Mouse (Mus musculus) lung, postnatal 14 days (tissue): ENCODE data around the gene Bcl9.

Source experiments
- DNase-seq: peaks from one replicate; pipeline ENCODE4 v3.0.0; 2021

The Bcl9 gene

DNA sequence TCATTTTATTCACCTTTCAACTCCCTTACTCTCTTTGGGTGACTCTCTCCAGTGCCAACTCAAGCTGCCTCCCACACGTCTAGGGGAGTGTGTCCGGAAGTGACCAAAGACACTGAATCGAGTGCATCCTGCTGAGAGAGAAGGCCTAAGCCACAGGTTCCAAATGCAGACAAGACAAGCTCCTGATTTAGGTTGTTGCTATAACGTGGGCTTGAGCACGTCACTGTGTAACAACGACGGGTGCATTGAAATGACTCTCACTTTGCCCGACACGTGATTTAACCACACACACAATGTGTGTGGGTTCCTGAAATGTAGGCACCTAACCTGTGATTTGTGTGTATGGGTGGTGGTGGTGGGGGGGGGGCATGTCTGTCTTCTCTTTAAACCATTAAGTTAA is 3.4 kb downstream of the Bcl9 start:
- no peak for DNase-seq

GRCm38 (mm10) chr3:97284878-97285277 is 12.8 kb downstream of the Bcl9 start:
- no peak for DNase-seq

- DNase-seq, result no peak
These were observed 13.7 kb downstream of the Bcl9 start for GRCm38 (mm10) chr3:97284056-97284455.

GRCm38 (mm10) chr3:97281426-97281825 is 16.3 kb downstream of the Bcl9 start:
- DNase-seq, result no peak

DNA sequence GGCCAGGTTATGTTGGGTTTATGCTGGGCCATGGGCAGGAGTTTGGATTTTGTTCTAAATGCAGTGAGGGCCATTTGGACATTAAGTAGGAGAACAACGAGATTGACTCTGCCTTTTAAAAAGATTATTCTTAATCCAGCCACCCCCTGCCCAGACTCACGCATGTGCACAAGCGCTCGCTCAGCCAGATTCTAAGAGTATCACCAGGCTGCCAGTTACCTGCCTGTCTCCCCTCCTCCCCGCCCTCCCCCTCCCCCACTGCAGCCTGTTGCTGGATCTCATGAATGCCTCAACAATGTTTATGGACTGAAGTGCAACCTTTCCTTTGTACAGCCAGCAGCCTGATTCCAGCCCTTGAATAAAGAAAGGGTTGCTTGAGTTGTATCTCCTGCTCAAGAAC is 22.0 kb downstream of the Bcl9 start:
- no peak for DNase-seq

DNA sequence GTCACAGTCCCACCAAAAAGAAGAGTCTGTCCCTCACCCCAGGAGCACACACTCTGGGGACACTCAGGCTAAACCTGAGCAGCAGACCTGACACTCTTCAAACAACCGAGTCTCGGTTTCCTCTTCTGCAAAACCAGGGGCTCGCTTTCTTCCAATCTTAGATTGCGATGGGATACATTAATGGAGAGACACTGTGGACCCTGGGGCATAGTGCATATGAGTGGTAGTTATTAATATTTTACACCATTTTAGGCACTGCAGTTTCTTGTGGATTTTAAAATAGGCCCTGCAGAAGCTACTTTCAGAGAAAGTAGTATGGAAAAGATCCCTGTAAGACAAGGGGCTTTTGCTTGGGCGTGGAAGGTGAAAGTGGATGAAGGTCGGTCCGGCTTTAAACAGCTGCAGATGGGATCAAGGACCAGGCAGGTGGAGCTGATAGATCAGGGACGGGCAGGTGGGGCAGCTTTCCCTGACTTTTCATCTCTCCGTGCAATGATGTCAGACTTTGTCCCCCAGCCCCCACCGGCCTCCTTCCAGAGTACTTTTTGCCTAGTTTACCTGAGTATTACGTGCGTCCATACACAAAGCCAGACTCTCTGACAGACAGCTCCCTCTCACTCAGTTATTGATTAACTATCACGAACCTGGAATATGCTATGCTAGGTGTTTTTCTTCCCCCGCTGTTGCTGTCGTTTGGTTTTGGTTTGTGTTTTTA is 23.0 kb downstream of the Bcl9 start:
- DNase-seq, result no peak

DNA sequence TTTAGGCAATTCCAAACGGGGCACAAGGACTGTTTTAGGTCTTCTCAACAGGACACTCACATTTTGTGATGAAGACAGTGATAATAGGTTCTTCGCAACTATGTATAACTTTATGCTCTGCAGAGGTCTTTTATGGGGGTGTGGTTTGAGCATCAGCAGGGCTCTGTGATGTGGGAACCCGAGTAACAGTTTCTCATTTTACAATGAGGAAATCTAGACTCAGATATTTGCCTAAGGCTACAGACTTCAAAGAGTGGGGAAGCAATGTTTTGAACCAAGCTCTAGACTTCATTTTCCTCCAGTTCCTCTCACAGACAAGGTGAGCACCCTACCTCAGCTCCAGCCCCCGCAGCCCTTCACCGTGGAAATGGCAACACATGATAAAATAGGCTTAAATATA is 23.8 kb downstream of the Bcl9 start:
- no peak for DNase-seq

DNA sequence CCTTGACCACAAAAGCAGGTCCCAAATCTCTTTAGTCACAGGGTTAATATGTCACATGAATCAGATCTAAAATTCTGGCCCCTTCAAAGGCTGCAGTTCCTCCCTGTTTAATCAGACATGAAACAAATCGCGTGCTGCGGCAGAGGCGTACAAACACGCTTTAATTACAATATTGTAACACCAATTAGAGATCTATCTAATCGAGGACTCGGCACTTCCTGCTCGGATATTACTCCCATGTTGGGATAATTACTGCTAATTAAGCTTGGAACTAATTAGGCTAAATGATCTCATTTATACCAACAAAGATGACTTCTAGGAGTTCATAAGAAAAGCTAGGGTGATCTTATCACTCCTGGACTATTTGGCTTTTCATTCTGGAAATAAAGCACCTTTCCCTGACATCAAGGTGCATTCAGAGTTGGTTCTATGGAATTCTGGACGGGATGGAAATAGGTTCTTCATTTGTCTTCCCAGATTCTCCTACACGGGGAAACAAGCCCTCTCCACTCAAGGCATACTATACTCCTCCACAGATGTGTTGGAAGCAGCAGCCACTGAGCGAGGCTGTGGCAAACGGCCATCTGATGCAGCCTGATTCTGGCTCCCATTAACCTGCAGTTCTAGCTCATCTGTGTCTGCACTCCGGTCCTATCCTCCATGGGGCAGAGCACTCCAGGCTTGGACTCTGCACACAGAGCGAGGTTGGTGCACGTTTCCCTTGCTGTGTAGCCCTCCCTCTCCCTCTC is 31.9 kb downstream of the Bcl9 start:
- DNase-seq, result no peak

DNA sequence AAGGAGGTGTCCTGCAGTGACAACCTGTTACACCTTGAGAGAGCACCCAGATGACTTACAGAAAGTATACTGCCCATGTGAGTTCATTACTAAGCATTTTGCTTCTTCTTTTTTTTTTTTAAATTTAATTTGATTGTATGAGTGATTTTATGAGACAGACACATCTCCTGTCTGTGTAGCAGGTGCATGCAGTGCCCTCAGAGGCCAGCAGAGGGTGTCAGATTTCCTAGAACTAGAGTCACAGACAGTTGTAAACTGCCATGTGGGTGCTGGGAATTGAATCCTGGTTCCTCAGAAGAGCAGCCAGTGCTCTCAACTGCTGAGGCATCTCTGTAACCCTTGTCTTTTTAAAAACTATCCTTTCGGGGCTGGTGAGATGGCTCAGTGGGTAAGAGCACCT is 35.5 kb downstream of the Bcl9 start:
- DNase-seq, result no peak

GRCm38 (mm10) chr3:97255706-97256339 is 41.9 kb downstream of the Bcl9 start:
- DNase-seq, result no peak

DNA sequence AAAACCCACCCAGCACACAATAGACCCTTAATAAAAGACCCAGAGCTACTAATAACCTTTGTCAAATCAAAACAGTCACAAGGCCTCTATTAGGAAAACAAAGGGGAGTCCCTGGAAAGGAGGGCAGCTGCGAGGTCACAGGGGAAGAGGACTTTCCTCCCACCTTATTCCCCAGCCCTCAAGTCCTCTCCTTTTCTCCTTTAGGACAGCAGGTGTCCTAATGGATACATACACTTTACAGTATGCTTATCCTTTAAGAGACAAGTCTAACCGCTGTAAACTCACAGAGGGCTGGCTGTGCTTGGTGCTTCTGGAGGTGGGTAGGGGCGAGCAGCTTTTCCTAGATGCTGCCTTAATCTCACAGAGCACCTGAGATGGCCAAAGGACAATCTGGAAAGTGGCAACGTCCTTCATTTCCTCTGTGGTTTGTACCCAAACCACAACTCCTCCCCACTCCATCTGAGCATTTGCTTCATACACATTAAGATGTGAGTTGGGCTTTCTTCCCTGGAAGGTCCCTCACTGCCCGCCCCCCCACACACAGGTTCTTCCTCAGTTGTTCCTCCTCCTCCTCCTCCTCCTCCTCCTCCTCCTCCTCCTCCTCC is 42.8 kb downstream of the Bcl9 start:
- no peak for DNase-seq

DNA sequence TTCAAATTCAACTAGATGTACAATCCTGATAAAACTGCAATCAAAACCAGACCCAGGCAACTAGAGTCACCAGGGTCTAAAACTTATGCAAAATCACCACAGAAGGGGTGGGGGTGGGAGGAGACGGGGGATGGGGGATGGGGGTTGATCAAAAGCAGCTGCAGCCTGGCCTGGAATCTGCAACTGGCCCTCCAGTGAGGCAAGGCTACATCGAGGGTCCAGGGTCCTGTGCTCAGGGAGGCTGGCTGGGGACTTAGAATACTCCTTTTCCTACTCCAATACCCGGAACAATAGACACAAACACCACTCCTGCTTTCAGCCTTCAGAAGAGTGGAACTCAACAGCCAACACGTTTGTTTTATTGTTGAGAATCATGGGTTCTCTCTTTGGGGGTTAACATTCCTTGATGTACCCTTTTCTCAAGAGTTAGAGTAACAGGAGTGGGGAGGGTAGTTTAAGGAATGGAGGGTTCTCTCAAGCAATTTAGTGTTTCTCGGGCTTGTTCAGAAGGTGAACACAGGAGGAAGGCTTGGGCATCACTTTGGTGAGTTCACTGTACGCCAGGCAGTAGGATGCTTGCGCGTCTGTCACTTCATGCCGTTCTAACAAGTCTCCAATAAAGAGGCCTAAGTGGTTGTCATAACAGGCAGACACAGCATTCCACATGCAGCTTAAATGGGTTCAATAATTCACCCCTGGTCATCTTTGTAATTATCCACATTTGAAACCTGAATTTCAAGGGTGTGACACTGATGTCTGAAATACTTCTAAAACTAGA is 43.7 kb downstream of the Bcl9 start:
- no peak for DNase-seq

- DNase-seq, result no peak
These were observed 44.8 kb downstream of the Bcl9 start for GRCm38 (mm10) chr3:97252896-97253295.

DNA sequence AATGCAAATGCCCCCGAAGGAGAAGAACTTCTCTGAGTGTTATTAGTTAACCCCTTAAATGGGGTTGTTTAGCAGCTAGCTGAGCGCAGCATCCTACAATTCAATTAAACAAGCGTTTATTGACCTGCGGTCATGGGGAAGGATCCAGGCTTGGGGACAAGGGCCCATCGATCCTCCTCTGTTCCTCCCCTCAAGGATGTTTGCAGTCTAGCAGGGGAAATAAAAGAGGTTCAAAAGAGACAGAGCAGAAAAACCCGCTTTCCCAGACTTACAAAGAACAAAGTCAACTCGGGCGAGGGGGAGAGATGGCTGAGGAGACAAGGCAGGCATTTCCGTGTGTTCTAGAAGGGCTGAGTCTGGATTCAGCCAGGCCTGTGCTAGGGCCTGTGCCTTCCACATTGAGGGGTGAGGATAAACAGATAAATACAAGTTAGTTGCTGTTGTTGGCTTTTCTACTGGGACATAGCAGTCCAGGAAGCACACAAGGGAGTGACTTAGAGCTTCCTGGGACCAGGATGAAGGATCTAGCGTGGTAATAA is 55.0 kb downstream of the Bcl9 start:
- no peak for DNase-seq

GRCm38 (mm10) chr3:97241826-97242225 is 55.9 kb downstream of the Bcl9 start:
- DNase-seq, result no peak

GRCm38 (mm10) chr3:97239793-97240192 is 57.9 kb downstream of the Bcl9 start:
- DNase-seq, result no peak

GRCm38 (mm10) chr3:97239316-97239715 is 58.4 kb downstream of the Bcl9 start:
- no peak for DNase-seq

DNA sequence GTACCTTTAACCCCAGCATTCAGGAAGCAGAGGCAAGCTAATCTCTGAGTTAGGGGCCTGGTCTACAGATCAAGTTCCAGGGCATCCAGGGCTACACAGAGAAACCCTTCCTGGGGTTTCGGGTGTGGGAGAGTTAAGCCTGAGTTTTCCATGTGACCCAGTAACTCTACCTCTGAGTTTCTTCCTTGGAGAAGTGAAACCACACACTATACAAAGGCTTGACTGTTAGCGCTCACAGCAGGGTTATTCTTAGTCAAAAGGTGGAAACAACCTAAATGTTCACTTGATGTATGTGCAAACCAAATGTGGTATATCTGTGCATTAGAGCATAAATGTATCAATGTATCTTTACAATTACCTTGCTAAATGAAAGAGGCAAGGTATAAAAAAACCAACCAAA is 59.2 kb downstream of the Bcl9 start:
- DNase-seq, result no peak

- no peak for DNase-seq
These were observed 60.3 kb downstream of the Bcl9 start for GRCm38 (mm10) chr3:97237403-97237802.

DNA sequence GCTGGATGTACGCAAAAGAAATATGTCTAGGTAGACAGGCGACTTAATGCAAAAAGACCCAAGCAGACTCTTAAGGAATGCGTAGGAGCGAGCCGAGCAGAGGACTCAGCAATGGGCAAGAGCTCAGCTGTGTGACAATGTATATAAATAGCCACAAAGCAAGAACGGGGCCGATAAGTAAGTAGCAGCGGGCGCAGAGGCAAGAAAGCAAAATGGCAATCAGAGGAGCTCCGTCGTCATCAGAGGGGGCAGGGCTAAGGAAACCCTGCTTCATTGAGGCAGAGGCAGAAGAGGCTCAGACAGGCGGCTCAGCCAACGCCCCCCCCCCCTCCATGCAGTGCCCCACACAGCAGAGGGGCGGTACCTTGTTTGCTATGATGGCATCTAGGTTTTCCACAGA is 62.9 kb downstream of the Bcl9 start:
- no peak for DNase-seq

- DNase-seq, result no peak
These were observed 65.4 kb downstream of the Bcl9 start for GRCm38 (mm10) chr3:97232328-97232727.

- no peak for DNase-seq
These were observed 65.9 kb downstream of the Bcl9 start for GRCm38 (mm10) chr3:97231857-97232256.
